Mouse (Mus musculus) frontal cortex, adult 2 months (tissue): Measurements from ENCODE around the gene Rtn4ip1. TPM values are rescaled to one million over a fixed set of nuclear protein-coding genes. Genes with fewer than 3 reads are reported as not detected.
"Not testable (repeated sequence)": the region's sequence is repeated elsewhere in the genome, so short reads cannot be mapped to it uniquely, and the experiment has no call there.

ENCODE experiments used
- DNase-seq, 2 experiments: peaks; one replicate each; pipeline ENCODE4 v3.0.0; 2022; ENCODE audit warnings: low spot score in 1 of 2; ENCODE audit errors: extremely low spot score in 1 of 2
- polyA plus RNA-seq: library from polyadenylated mRNA; depleted of rRNA; stranded (reverse); fragments of >200 nt; gene quantifications from 2 replicates; pipeline ENCODE4 v1.2.3, GENCODE M21; 2012

Rtn4ip1 gene
- polyA plus RNA-seq, 1 experiment, result 14.3 TPM

- DNase-seq, result no peak
Measured at GRCm38 (mm10) chr10:43927736-43928135, 26.1 kb downstream of the Rtn4ip1 start.

GRCm38 (mm10) chr10:43928596-43928995 lies 27.0 kb downstream of the Rtn4ip1 start:
- no peak for DNase-seq

GRCm38 (mm10) chr10:43939136-43939662 lies 37.6 kb downstream of the Rtn4ip1 start:
- no peak for DNase-seq

- no peak for DNase-seq
Measured at GRCm38 (mm10) chr10:43943736-43944135, 42.1 kb downstream of the Rtn4ip1 start.

- no peak for DNase-seq
Measured at GRCm38 (mm10) chr10:43945435-43945834, 43.8 kb downstream of the Rtn4ip1 start.

- DNase-seq, result peak in 1 of 2 experiments; percentile 77
Measured at GRCm38 (mm10) chr10:43953942-43954341, 52.3 kb downstream of the Rtn4ip1 start.

GRCm38 (mm10) chr10:43964943-43965342 lies 63.3 kb downstream of the Rtn4ip1 start:
- peak in 1 of 2 experiments; percentile 19 for DNase-seq

GRCm38 (mm10) chr10:43973244-43973643 lies 71.6 kb downstream of the Rtn4ip1 start:
- DNase-seq, result no peak

GRCm38 (mm10) chr10:43977353-43977752 lies 75.7 kb downstream of the Rtn4ip1 start:
- no peak for DNase-seq

GRCm38 (mm10) chr10:43980080-43980479 lies 78.5 kb downstream of the Rtn4ip1 start:
- DNase-seq, result no peak

GRCm38 (mm10) chr10:43980742-43981141 lies 79.1 kb downstream of the Rtn4ip1 start:
- DNase-seq, result not testable (repeated sequence)

- no peak for DNase-seq
Measured at GRCm38 (mm10) chr10:43982470-43982869, 80.9 kb downstream of the Rtn4ip1 start.

- no peak for DNase-seq
Measured at GRCm38 (mm10) chr10:43983241-43983640, 81.6 kb downstream of the Rtn4ip1 start.

- no peak for DNase-seq
Measured at GRCm38 (mm10) chr10:43983866-43984265, 82.3 kb downstream of the Rtn4ip1 start.

- DNase-seq, result no peak
Measured at GRCm38 (mm10) chr10:43991268-43991667, 89.7 kb downstream of the Rtn4ip1 start.

GRCm38 (mm10) chr10:43992506-43992905 lies 90.9 kb downstream of the Rtn4ip1 start:
- no peak for DNase-seq

- DNase-seq, result no peak
Measured at GRCm38 (mm10) chr10:43993198-43993597, 91.6 kb downstream of the Rtn4ip1 start.

- no peak for DNase-seq
Measured at GRCm38 (mm10) chr10:43995858-43996650, 94.4 kb downstream of the Rtn4ip1 start.

- no peak for DNase-seq
Measured at GRCm38 (mm10) chr10:43997276-43997675, 95.7 kb downstream of the Rtn4ip1 start.

- no peak for DNase-seq
Measured at GRCm38 (mm10) chr10:43998023-43998422, 96.4 kb downstream of the Rtn4ip1 start.

- DNase-seq, result peak in 1 of 2 experiments; percentile 32
Measured at GRCm38 (mm10) chr10:43998503-43999082, 97.0 kb downstream of the Rtn4ip1 start.
